Mouse (Mus musculus) activated CD4-positive, CD25-positive, alpha-beta regulatory T cell, adult 4 months (primary cell): ENCODE data around the gene Itga6. TPM values are rescaled to one million over a fixed set of nuclear protein-coding genes. Genes with fewer than 3 reads are reported as not detected.
"Not testable (repeated sequence)": the region's sequence is repeated elsewhere in the genome, so short reads cannot be mapped to it uniquely, and the experiment has no call there.

Source experiments
- ATAC-seq: one replicate; pipeline ENCODE4 v1.8.0; 2017
- polyA plus RNA-seq, 2 experiments: library from polyadenylated mRNA; unstranded; fragments of 100-300 nt; shearing (Covaris generic); gene quantifications; one replicate each; pipeline ENCODE4 v1.2.1; 2017

Gene Itga6
- polyA plus RNA-seq, result 10 to 100 TPM; 43.6 to 60.4 TPM

DNA sequence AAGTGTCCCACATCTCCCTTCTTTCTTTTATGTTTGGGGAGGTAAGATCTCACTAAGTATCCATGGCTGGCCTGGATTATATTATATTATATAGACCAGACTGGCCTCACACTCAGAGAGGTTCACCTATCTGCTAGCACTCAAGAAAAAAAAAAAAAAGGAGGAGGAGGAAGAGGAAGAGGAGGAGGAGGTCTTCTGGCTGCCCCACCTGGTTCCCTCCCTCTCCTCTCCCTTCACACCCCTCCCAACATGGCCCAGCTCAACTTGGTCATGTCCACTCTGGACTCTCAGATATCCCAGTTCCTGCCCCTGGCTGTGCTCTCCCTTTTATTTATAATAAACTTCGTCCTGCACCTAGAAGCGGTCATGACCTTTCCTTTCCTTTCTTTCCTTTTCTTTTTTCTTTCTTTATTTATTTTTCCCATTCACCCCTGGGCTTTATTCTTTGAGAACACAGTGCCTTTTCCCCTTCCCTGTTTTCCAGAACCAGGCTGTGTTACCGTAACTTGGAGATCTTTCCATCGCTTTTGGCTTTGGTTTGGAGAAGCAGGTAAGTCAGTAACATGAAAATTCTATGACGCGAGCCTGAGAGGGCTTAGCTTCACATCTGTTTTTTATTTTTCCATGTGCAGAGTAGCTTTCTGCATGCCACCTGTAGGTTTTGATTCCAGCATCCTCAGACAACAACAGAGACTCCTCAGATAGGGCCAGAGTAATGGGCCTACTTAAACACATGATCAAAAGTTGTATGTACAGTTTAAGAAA lies at the start of gene Itga6:
TSS of gene Itga6 (plus strand) at position 7 of the 765 bp plus-strand sequence.
- no peak for ATAC-seq

DNA sequence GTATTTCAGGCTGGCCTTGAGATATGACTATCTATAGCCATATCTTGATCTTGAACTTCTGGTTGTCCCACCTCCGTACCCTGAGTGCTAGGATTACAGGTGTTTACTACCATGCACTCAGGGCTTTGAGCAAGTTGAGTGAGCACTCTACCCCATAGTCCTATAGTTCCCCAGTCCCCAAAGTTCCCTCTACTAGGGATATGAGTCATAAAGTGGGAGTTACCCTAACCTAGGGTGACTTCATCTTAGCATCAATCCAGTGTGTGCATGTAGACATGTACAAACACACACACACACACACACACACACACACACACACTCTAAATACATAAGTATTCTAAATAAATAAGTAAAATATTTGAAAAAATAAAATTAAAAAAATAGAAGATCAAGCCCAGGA lies 48.6 kb upstream of the Itga6 start:
- ATAC-seq, result no peak

DNA sequence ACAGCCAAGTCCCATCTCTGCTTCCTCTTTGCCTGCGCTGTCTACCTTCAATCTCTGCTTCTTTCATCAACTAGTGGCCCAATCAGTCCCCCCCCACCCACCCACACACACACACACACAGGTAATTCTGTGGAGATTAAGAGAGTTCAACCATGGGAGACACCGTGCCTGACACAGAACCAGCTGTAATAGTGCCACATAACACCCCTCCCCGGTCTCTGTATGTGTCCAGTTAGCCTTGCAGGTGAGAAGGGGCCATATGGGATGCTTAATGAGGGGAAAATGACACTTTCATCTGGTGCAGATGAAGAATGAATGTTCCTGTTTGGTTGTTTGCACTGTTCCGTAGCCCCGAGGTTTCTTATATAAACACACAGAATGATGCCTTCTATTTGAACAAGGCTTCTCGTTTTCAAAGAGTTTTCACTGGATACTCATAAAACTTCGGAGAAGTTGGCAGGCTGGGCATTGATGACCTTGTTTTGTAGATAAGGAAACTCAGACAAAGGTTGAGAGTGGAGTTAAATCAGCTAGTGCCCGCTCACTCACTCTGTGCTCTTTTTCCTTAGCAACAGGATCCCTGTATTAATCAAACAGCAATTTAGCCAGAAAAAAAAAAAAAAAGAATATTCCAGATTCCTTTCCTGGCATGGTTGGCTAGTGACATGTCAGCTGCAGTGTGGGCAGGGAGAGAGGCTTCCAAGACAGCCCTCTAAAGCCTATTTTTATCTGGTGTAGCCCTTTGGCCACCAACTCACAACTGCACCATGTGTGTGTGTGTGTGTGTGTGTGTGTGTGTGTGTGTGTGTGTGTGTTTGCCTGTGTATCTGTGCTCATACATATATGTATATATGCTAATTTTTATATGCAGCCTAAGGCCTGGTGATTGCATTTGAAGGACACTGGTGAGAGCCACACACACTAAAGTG lies 47.7 kb upstream of the Itga6 start:
- no peak for ATAC-seq

DNA sequence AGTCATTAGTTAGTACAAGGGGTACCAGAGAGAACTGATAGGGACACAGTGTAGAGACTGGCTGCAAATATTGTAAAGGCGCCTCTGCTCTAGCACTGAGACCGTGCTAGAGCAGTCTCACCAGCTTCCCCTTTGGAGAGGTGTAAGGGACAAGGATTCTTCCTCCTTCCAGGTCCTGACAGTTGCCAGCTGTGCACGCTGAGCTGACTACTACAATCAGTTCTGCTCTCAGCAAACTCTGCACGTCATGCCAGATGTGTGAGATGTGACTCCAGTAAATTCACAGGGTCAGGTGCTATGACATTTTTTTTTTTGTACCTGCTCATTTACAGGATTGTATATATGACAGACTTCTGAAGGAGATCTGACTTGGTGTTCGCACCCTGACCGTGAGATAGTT lies 47.0 kb upstream of the Itga6 start:
- no peak for ATAC-seq

DNA sequence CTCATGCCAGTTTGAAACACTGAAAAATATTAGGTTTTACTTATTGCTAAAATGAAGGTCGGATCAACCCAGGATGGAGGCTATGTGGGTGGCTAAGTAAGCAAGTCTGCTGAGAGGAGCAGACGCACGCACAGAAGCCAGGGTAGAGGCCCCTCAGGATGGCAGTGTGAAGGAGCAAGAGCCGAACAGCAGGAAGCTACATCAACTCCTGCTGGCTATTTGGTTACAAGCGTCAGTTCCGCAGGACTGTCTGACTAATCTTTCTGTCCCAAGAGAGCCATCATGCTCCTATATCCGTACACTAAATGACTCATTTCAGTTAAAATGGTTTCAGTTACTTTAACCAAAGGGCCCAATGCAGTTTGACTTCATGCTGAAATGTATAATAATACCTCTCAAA lies 46.5 kb upstream of the Itga6 start:
- ATAC-seq, result no peak

DNA sequence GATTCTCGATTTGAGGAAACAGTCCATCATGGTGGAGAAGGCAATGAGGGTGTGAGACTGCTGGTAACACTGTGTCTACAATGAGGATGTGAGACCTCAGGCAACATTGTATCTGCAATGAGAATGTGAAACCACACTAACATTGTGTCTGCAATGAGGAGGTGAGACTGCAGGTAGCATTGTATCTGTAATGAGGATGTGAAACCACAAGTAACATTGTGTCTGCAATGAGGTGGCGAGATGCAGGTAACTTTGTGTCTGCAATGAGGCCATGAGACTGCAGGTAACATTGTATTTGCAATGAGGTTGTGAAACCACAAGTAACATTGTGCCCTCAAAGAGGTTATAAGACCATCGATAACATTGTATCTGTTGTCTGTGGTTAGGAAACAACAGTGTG lies 44.1 kb upstream of the Itga6 start:
- ATAC-seq, result no peak

DNA sequence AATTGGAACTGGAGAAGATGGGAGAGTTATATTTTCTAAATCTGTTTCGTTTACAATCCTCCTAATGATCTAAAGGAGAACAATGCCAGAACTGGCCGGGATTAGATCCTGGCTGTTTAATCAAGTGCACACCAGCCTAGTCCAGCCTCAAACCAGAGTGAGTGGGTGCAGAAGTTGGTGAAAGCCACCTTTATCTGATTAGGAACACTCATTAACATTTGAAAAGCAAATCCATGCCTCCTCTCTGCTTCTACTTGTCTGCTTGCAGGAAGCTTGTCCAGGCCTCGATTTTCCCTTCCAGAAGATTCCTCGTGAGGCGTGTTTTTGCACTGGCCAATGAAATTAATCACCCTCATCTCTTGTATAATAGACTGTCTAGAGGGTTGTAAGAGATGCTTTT lies 41.1 kb upstream of the Itga6 start:
- ATAC-seq, result no peak

DNA sequence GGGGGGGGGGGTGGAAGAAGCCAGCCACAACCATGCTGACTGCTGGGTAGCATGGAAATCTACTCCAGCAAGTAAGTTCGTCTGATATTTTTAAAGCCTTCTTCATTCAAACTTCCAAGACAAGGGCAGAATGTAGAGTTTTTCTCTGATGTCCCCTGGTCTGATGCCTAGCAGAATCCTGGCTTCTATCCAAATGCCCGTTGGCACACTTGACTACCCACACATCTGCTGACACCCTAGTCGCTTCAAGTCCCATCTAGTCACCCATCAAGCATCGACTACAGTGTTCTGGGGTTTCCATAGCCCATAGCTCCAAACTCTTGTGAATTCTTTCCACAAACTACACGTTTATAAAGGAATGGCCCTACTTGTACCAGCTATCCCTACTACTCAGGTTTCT lies 36.5 kb upstream of the Itga6 start:
- no peak for ATAC-seq

DNA sequence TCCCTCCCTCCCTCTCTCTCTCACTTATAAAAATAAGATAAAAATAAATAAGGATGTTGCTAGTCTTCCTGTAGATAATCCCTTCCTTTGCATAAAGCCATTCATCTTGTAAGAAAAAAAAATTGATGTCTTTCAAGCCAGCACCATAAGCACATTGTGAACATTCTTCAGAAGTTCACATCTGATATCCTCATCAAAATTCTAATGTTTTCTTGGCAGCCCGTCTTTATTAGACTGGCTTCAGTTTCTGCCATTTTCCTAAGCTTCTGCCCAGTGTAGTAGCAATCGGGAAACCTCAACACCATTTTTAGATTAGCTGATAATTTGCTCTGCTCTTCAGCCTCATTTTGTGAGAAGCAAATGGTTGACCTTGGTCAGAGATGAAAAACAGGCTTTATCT lies 33.8 kb upstream of the Itga6 start:
- no peak for ATAC-seq

DNA sequence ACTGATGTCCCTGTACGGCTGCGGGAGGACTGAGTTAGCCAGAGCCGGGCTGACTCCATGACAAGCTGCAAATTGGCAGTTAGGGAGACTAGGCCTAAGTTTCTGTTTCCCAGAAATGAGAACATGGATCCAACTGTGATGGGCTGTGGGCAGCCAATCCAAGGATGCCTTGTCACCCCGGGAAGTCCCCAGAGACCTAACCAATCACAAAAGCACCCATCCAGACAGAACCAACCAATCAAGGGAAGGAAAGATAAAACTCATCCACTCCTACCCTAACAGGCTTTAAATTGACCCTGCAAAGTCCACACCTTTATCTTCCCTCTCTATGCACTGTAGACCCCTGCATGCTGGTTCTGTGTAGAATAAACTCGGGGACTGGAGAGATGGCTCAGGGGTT lies 31.0 kb upstream of the Itga6 start:
- no peak for ATAC-seq

DNA sequence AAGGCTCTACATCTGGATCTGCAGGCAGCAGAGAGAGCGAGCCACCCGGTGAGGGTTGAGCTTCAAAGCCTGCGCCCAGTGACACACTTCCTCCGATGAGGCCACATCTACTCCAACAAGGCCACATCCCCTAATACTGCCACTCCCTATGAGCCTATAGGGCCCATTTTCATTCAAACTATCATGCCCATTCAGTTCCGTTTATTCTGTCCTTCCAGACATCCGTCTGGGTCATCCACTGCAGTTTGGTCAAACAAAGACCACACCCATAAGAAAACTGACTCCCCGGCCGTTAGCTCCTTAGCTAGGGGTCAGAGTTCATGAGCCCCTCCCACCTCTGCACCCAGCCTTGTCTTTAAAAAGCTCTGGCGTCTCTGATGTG lies 26.4 kb upstream of the Itga6 start:
- ATAC-seq, result no peak

DNA sequence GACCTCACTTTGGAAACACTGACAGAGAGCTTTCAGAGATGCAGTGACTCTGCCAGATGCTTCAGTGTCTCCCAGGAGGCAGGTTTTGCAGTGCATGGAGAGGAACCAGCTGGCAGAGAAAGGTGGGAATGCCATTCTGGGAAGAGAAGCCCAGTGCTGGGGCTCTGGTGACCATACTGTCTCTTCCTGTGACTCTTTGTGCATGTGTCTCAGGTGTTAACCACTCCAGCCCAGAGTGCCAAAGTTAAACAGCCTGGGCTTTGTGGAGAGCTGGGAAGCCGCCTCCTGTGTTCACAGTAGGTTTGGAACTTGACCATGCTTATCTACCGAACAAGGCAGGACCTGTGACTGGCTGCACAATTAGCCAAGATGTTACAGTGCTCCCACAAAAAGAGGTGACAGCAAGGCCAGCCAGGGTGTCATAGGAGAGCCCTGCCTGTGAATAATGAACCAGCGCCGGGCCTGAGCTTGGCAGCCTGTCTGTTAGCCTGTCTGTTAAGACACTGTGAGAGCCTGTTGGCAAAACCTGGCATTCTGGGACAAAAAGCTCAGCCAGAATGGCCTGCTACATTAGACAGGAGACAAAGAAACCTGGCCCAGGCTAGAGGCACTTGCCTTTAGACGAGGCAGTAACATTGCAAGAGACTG lies 25.9 kb upstream of the Itga6 start:
- ATAC-seq, result no peak

DNA sequence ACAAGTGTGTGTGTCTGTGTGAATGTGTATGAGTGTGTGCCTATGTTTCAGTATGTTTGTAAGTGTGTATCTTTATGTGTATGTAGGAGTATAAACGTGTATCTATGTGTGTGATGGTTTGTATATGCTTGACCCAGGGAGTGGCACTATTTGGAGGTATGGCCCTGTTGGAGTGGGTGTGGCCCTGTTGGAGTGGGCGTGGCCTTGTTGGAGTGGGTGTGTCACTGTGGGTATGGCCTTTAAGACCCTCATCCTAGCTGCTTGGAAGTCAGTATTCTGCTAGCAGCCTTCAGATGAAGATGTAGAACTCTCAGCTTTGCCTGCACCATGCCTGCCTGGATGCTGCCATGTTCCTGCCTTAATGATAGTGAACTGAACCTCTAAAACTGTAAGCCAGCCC lies 24.9 kb upstream of the Itga6 start:
- ATAC-seq, result not testable (repeated sequence)

DNA sequence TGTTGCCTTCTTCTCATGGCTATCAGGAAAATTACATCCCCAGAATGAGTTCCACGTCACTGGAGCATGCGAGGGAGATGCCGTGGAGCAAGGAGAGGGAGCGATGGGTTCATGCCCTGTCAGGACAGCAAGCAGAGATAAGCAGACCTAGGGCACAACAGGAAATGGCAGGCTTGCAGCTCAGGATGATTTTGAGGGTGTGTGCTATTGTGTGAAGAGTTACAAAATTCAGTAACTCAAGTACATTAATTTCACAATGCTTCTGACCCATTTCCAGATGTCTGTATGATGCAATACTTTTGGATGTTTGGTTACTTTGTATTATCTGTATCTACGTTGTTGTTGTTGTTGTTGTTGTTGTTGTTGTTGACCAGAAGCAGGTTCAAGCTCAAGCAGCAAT lies 22.5 kb upstream of the Itga6 start:
- ATAC-seq, result no peak

DNA sequence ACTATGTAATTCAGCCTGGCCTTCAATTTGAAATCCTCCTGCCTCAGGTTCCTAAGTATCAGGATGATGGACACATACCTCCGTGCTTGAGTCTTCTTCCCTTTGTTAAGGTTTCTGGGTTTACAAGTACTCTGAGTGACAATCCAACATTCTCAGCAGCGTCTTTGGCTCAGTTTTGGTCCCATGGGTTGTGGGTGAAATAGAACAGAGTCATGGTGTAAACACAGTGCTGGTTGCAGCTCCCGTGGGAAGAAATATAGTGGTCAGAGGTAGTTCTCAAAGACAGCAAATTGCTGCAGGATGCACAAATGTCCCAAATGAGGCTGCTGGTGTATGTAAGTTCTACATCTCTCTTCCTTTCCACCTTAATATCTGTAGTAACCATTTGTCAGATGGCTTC lies 21.8 kb upstream of the Itga6 start:
- ATAC-seq, result no peak

DNA sequence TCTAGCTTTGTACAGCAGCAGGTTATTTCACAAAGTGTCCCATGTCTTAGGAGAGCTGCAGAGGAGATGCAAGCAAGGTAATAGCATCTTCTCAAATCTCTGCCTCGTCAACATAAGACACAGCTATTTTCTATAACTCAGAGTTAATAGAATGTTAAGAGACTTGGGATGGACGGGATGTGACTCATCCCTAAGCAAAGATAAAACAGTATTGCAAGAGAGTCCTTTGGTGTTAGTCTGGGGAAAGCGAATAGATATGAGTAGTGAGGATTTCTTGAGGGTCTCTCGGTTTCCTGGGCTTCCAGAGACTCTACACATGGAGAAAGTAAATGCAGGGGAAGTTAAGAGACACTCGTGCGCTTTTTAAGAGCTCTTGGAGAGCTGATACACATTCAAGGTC lies 21.4 kb upstream of the Itga6 start:
- ATAC-seq, result no peak

DNA sequence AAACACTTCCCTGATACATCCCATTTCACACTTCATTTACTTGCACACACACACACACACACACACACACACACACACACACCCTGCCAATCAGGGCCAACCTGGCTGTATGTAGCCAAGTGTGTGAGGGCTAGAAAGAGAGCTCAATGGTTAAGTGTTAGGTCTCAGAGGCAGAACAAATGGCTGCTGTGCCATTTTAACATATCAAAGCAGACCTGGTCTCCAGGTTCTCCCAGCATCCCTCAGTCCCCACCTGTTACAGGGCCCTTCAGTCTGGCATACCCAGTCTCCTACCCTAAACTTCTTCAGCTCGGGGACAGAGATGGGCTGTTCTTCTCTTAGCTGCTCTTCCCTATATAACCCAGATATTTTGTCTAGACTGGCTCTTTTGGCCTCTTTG lies 20.0 kb upstream of the Itga6 start:
- no peak for ATAC-seq

DNA sequence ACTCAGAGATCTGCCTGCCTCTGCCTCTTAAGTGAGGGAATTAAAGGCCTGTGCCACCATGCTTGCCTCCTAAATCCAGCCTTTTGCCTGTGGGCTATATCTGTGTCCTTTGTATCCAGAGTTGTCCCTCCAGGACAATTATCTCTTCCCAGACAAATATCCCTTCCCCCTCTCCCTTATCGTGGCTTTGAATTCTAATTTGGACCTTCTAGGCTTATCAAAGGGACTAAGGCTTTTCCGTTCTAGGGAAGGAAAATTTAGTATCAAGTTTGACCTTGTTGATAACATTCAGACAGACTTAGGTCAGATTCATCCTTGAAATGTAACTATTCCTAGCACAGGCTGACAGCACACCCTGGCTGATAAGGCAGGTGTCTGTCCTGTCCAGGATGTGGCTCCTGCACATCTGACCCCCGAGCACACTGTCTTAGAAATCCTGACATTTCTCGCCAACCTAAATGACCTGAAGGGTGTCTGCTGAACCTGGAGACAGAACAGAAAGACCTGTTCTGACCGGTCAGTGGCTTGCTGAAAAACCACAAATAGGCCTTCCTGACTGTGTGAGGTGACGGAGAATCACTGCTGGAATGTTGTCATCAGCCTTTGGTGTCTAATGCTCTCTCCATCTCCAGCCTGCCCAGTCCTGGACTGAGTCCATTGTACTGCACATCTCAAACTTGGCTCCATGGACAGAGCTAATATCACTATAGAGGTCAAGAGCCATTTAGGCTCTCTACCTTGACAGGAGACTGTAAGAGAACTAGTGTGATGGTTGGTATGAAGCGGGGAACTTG lies 18.3 kb upstream of the Itga6 start:
- no peak for ATAC-seq

DNA sequence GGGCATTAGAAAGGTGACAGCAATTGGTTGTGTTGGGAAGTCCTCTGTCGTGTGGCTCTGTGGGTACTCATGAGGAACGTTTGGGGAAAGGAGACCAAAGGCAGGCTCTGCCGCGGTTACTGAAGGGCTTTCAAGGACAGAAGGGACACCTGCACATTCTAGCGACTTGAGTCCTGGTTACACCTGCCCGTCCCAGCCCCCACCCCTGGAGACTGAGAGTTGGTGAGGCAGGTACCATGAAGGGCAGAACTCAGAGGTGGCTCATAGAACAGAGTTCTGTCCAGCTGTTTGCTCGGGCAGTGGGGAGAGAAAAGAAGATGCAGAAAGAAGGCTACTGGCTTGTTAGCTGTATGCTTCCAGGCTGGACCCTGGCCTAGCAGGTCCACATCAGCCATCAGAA lies 17.1 kb upstream of the Itga6 start:
- ATAC-seq, result no peak

DNA sequence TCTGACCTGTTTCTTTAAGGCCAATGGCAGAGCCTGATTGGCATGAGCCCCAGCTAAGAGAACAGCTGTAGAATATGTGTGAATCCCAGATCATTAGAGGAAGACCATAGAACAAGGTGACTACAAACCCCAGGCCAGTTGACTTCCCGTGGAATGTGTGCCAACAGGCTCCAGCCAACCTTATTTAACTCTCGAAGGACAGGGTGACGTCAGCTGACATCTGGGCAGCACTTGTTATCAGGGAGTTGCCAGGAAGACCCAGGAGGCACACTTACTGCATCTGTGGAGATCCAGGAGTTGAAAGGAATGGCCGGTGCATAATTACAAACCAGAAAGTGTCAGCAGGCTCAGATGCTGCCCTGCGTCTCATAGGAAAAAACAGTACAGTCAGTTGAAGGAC lies 16.6 kb upstream of the Itga6 start:
- ATAC-seq, result no peak

DNA sequence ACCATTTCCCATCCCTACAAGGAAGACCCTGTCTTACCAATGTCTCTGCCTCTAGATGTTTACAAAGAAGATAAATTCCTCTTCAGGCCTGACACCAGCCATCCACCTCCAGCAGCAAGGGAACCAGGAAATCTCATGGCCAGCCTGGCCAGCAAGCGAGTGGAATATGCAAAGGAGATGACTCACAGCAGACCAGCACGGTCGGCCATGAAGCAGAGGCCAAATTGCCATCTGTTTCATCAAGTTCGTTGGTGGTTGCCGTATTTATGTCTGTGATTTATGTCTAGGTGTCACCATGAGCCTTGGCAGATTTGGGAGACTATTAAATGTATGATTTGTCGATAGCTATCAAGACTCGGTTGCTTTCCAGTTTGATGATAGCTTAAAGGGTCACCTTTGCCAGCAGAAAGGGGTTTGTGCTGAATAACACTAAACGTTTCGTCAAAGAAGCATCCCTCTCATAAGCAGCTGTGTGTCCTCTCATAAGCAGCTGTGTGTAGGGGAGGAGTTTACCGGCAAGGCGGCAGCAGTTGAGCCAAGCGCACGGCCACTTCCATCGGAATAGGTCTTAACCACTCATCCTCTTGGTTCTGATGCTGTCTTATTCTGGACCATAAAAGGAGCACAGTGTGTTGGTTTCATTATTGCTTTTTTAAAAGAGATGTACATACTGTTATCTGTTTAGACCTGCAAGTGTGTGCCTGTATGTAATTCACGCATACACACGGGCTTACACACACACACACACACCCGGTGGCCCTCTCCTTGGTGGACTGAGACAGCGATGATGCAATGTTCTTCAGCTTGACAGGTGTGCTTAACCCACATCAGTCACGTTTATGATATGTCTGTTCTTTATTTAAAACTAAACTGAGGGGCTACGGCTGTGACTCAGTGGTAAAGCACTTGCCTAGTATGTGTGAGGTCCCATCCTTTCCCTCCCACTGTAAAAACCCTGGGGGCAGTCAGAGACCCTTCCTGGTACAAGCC lies 14.5 kb upstream of the Itga6 start:
- ATAC-seq, result no peak
